Mouse (Mus musculus): ENCODE measurements around the gene Map4k1.
"Not testable (repeated sequence)": the region's sequence is repeated elsewhere in the genome, so short reads cannot be mapped to it uniquely, and the experiment has no call there.

Map4k1 gene

DNA sequence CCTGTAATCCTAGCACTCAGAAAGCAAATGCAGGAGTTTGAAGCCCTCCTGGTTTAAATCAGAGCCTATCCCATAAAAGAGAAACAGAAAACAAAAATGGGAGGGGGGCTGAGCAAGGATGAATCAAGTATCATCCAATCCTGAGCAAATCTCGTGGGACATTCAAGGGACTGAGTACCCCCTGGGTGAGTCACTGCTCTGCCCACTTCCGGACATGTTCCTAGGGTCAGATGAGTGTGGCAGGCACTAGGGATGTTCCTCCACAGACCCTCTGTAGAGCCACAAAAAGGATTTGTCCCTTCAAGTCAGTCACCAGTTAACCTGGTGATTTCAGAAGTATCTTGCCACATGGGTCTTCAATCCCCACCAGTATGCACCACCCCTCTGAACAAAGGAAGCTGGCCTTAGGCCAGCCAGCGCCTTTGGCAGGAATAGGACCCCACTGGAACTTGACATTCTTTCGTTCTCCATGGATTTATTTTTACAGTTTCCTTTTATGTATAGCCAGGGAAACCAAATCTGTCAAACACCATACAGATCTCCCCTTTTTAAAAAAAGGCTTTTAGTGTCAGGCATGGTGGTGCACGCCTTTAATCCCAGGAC lies 26.5 kb upstream of the Map4k1 start:
- DNase-seq (ENCODE audit: low read depth): no peak

DNA sequence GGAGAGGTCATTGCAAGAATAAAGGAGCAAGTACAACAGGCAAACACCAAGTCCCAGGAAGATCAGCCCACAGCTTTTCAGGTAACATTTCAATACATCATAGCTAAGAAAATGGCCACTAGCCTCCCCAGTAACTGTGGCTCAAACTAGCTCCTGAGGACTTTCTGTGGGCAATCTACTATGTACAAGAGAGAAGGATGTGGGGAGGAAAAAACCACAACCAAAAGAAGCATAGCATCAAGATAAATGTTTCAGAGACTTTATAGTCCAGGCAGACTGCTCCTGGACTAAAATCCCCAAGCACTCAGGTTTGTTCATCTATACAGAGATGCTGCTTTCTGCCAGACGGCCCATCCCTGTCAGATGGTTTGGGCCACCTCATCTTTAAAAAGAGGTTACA lies 25.6 kb upstream of the Map4k1 start:
- no peak for DNase-seq (ENCODE audit: low read depth)

DNA sequence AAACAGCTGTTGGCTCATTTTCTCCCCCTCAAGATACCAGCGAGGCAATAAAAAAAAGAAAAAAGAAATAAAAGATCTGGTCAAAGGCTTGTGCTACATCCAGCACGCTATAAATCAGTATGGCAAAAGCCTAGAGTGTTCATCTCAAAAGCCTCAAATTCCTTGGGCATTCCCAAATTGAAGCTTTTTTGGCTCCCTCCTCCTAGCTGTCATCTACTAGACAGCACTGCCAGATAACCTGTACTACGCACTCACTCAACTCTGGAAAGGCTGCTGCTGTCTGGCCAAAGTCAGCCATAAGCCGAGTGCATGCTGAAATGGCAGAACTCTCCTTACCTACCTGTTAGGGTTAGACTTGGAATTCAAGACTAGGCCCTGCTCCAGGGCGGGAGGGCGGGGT lies 24.6 kb upstream of the Map4k1 start:
- no peak for DNase-seq (ENCODE audit: low read depth)

DNA sequence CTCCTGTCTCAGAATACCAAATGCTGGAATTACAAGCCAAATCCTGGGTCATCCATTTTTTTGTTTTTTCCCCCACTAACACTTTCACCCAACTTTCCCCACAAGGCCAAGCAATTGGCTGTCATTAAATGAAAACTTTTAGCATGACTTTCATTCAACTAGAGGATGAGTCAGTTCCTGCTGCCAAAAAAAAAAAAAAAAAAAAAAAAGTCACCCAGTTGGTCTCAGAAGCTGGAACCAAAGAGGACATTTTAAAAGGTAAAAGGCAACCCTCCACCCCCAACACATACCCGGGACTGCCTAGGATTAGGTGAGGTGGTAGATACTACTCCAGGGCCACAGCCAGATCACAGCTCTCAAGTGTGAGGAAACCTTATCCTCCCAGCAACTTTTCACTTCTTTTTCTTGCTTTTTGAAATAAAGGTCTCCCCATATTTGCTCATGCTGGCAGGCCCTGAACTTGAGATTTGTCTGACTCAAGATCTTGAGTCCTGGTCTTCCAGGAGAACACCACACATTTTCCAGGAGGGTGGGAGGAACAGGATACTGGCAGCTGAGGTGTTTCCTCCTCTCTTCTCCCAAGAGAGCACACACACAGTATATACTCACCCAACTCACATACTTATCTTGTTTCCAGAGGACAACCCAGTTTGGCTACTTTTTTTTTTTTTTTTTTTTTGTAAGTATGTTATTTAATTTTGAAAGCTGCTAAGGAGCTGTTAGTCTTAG lies 23.7 kb upstream of the Map4k1 start:
- DNase-seq (ENCODE audit: low read depth): no peak

DNA sequence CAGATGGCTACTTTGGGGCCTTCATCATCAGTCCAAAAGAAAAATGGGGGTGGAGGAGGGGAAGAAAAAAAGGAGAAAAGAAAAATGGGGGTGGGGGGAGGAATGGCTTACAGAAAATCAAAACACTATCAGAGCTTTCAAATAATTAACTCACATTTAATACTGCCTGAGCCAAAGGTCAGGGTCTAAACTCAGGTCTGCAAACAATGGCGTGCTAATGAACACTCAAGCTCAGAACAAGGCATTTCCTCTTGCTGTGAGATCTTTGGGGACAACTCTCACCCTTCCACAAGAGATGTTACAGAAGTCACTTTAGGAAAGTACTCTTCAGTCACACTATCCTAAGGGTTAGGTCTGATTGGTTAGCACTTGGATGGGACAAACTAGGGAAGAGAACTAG lies 23.1 kb upstream of the Map4k1 start:
- no peak for DNase-seq (ENCODE audit: low read depth)

DNA sequence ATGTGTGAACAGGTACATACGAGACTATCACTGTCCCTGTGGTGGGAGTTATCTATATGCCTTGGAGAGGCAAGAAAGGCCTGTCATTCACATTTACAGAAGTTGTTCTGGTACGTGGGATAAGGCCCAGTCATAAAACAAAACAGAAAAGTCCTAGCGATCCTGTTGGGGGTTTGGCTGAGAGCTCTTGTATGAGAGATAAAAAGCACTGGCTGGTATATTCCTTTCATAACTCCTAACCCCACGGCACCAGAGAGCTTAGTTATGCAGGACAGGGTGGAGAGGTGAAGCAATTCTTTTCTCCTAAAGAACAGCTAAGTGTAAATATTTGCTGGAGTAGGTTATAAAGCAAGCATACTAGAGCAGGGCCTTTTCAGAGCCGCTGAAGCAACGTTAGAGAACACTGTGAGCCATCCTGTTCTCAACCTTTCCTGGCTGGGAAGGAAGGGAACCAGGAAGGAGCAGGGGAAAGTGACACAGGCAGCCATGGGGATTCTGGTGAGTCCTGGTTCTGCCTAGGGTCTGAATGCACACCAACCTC lies 22.3 kb upstream of the Map4k1 start:
- DNase-seq (ENCODE audit: low read depth): no peak

DNA sequence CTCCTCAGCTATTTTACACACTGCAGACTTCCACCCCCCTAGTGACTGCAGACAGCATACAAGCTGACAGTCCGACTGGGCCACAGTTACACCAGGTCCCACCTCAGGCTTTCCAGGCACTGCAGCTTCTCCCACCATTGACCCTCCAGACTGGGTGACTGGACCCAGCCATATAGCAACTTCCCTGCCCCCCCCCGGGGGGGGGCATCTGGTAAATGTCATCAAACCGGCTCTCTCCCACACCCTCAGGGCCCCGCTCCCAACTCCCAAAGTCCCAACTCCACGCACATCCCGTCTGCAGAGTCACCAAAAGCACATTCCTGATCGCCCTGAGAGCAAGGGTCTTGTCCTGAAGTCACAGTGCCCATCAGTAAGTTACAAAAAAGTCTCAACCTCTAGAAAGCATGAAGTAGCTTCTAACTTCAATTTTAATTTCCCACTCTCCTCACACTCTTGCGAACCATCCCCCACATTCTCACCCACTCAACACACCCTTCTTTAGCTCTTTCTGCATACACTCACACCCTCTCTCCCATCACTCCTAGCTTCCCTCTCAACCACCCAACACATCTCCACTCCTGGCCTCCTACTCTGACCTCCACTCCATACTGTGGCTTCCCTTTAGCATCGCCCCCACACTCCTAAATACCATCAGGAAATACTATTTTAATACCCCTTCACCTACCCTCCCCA lies 21.4 kb upstream of the Map4k1 start:
- no peak for DNase-seq (ENCODE audit: low read depth)

DNA sequence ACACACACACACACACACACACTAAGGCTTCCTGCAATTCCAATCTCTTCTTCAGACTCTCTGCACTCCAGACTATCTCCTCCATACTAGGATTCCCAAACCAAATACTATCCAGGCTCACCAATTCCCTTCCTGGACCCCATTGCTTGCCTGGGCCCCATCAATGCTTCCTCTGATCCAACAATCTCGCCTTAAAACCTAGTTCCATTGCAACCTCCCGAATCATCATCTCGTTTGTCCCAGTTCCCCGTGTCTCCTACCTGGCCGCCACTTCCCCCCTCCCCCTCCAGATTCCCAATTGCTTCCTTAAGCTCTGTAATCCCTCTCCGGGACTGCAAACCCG lies 20.3 kb upstream of the Map4k1 start:
- no peak for DNase-seq (ENCODE audit: low read depth)

DNA sequence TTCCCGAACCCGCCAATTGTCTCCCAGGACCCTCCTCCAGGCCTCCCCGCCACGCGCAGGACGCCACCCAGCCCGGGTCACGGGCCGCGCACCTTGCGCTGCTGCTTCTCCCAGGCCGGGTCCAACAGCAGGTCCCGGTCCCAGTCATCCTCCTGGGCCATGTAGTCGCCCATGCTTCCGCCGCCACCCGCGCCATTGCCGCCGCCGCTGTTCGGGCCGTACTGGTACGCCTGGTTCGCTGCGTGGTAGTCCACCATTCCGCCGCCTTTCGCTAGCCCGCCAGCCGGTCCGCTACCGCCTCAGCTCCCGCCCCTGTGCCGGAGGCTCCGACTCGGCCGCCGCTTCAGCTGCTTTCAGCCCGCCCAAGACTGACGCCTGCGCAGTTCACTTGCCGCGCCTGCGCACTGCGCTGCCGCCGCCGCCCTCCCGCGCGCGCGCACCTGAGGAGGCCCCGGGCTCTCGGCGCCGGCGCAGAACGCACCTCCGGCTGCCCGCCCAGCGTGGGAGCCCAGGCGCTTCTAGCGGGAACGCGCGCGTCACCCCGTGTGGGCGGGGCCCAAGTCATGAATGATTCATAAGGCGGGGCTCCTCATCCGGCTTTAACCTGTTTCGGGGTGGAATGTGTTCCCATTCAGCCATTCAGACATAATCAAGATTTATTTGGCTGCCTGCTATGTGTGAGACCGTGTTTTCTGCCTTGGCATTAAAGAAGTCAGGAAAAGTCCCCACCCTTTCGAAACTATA lies 19.8 kb upstream of the Map4k1 start, which contains the start of gene Actn4:
Actn4 (minus strand) TSS at position 414 of the 744 bp plus-strand sequence.
- DNase-seq (ENCODE audit: low read depth): peak; percentile 99

DNA sequence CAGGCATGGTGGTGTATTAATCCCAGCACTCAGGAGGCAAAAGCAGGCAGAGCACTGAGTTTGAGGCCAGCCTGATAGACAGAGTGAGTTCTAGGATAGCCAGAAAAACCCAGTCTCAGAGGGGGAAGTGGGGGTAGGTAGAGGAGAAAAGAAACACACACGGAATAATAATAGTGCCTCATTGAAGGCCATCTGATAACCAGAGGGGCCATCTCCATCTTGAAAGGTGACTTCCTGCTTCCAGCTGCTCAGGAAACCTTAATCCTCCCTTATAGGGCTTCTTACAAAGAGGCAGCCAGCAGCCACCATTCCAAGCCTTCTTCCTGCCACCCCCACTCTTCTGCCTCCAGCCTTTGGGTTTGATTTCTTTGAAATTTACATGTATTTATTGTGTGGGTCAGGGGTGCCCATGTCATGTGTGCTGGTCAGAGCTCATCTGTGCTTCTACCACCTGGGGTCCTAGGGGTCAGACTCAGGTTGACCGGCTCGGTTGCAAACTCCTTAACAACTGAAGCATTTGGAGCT lies 18.4 kb upstream of the Map4k1 start:
- DNase-seq (ENCODE audit: low read depth): no peak

DNA sequence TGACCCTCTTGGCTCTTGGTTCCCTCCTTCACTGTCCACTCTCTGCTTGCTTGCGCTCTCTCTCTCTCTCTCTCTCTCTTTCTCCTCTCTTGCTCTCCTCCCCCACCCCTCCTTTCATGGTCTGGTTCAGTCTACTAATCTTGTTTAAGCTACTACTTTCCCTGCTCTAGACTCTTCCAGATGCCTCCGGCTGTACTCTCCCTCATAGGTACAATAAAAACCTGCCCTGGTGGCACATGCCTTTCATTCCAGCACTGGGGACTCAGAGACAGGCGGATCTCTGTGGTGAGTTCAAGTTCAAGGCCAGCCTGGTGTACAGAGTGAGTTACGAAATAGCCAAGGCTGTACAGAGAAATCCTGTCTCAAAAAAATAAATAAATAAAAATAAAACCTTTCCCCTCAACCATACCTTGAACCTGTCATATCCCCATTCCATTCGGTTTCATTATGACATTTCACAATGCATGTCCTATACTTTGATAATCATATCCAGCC lies 16.5 kb upstream of the Map4k1 start:
- DNase-seq (ENCODE audit: low read depth): no peak

DNA sequence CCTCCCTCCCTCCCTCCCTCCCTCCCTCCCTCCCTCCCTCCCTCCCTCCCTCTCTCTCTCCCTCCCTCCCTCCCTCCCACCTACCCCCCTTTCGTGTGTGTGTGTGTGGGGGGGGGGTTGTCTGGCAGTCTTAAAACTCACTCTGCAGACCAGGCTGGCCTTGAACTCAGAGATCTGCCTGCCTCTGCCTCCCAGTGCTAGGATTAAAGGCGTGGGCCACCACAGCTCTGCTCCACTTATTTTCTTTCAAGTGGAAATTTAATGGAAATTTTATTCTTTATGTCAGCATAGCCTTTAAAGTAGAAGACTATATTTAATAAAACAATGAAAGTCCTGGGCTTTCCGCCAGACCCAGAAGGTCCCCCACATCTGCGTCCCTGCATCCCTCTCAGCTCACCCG lies 15.7 kb upstream of the Map4k1 start:
- DNase-seq (ENCODE audit: low read depth): no peak

DNA sequence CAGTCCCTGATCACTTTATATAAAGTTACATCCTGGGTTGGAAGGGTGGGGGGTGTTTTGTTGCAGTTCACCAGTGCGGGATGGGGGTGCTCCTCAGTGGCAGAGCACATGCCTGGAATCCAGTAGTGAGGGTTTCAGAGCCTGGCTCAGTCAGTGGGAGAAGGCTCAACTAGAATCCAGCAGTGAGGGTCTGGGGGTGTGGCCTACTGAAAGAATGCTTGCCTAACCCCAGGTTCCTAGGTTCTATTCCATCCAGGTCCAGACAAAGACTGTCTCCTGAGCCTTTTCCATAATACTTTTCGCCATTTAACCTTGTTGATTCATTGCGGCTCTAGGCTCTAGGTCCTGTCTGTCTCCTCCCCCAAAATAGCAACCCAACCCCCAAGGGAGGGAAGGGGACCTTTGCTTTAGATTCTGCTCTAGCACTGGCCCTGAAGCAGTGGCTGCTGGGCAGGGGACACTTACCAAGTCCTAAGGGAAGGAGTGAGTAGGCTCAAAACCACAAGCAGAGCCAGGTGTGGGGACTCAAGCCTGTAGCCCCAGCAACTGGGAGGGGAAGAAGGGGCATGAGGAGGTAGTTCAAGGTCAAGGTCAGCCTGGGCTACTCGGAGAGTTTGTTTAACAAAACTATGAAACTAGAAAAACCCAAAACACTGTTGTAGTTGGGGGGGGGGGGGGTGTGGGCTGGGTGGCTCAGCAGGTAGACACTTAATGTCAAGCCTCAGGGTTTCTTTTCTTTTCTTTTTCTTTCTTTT lies 14.9 kb upstream of the Map4k1 start:
- DNase-seq (ENCODE audit: low read depth): no peak

DNA sequence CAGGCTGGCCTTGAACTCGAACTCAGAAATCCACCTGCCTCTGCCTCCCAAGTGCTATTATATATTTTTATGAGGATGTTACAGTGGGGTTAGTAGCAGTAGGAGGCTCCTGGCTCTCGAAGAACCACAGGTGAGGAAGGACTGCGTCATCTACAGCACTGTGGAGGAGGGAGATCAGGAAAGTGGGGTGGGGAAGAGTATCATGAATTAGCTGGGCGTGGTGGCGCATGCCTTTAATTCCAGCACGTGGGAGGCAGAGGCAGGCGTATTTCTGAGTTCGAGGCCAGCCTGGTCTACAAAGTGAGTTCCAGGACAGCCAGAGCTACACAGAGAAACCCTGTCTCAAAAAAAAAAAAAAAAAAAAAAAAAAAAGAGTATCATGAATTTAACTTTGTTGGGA lies 13.7 kb upstream of the Map4k1 start:
- not testable (repeated sequence) for DNase-seq (ENCODE audit: low read depth)

DNA sequence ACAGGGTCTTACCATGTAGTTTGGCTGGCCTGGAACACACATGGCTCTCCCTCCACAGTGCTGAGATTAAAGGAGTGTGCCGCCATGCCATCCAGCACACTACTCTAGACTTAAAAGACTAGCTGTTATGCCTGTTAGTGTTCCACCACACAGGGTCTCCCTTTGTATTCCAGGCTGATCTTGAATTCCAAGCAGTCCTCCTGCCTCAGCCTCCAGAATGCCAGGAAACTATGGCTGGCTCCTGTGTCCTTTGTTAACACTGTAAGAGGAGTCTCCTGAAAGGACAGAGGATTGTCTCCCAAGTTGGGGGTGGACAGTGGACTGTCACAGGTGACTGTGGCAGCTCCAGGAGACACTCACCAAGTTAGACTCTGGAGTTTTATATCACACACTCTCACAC lies 12.6 kb upstream of the Map4k1 start:
- DNase-seq (ENCODE audit: low read depth): no peak

DNA sequence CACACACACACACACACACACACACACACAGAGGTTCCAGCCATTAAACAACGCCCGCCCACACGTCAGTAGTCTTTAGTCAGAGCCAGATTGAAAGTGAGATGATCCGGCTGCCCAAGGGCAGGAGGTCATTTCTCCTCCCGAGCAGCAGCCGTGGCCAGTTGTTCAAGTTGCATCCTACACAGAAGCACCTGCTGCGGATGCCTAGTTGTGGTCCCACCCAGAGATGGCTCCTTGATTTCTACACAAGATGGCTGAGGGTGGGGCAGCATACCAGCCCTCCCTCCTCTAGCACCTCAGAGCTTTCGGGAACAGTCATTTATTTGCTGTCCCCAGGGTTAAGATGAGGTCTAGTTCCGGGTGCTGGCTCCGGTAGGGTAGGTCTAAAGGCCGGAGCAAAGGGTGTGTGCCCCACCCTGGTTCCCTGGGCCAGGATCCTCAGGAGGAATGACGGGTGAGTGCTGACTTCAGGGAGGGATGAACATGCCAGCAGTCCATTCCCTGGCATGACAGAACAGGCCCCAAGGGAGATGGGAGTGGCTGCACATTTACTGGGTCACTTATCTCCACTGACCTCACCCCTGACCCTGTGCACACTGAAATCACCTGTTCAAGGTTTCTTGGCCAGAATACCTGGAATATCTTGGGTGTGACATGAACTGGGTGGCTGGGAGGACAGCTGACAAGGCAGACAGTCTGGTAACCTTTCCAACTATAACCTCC lies 12.0 kb upstream of the Map4k1 start:
- no peak for DNase-seq (ENCODE audit: low read depth)

DNA sequence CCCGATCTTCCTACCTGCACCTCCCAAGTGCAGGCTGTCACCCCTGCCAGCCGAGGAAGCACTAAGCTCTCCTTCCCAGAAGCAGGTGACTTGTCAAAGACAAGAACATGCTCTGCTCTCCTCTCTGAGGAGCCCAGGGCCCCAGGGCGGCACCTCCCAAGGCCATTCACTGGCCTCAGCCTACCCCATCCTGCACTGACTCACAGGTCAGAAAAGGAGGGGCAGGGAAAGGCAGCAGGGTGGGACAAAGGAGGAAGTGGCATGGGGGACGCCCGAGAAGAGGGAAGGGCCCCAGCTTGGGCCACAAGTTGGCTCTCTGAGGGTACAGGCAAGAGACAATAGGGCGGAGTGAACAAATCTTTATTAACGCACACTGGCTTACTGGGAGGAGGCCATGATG lies 10.8 kb upstream of the Map4k1 start:
- no peak for DNase-seq (ENCODE audit: low read depth)

DNA sequence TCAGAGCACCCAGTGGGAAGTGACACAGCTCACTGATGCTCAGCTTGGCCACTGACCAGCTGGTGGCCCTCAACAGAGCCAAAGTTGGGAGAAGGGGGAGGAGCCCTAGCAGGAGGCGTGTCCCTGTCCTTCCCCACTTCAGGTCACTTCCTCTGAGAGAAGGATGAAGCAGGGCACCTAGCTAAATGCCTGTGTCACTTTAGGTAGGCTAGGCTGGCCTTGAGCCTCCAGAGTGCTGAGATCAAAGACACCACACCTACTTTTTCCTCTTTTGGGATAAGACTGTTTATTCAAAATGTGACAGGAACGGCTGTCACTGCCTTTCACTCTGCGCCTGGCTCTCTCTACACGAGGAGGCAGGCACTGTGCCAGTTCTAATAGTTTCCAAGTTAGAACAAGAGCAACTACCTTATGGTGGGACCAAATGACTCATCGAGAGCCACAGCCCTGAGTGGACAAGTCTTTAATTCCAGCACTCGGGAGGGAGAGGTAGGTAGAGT lies 10.0 kb upstream of the Map4k1 start:
- no peak for DNase-seq (ENCODE audit: low read depth)

DNA sequence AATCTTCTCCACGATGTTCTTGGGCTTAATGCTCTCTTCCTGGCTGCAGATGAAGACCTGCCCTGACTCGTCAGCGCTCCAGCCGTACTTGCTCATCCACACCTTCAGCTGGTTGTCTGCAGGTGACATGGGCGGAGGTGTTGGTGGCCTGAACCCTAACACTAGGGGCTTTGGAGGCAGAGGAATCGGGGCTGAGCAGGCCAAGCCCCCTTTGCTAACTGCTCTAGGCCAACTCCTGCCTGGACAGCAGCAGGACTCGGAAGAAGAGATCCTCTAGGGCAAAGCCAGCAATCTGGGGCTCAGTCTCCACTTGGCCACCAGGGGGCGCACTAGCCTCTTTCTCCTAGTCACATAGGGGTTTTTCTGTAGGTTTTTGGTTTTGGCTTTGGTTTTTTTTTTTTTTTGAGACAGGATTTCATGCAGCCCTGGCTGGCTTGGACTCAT lies 9.3 kb upstream of the Map4k1 start:
- DNase-seq (ENCODE audit: low read depth): peak; percentile 65

DNA sequence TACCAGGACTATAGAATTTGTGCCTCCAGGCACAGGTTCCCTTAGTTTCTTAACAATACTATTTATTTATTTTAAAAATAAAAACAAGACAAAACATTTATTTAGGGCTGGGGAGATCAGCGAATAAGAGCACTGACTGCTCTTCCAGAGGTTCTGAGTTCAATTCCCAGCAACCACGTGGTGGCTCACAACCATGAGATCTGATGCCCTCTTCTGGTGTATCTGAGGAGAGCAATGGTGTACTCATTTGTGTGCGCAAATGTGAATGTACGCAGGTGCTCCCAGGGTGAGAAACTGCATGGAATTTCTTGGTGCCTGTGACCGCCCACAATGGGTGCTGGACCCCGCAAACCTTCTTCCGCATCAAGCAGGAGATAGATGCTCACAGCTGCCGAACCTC lies 8.8 kb upstream of the Map4k1 start:
- DNase-seq (ENCODE audit: low read depth): no peak

Data from c-Kit-positive CD71-positive TER-119-negative erythroid progenitor cells, embryonic 14.5 days (primary cell).